Mouse (Mus musculus) gastrocnemius, adult 2 months (tissue): ENCODE measurements around the gene B3galt4. TPM values are rescaled to one million over a fixed set of nuclear protein-coding genes. Genes with fewer than 3 reads are reported as not detected.
A peak's percentile ranks its signal among the peaks of the same experiment; 100 is the strongest.
"Not testable (repeated sequence)": the region's sequence is repeated elsewhere in the genome, so short reads cannot be mapped to it uniquely, and the experiment has no call there.

Source experiments
- DNase-seq: peaks from one replicate; pipeline ENCODE4 v3.0.0; 2022
- H3K27ac ChIP-seq: fragments of 200-600 bp; 2 replicates; pipeline ENCODE4 v1.8.1; 2022; ENCODE audit warnings: mild to moderate bottlenecking
- H3K4me3 ChIP-seq: fragments of 200-600 bp; 2 replicates; pipeline ENCODE4 v1.8.1; 2022; ENCODE audit warnings: mild to moderate bottlenecking, moderate library complexity
- CTCF ChIP-seq: fragments of 200-600 bp; IDR thresholded peaks from 2 replicates; pipeline ENCODE4 v1.8.1; 2022; ENCODE audit warnings: antibody characterized with exemption, mild to moderate bottlenecking, moderate library complexity
- intact Hi-C: fragments of 180-260 bp; cut with DNase I; formaldehyde crosslinking; loops from one replicate; pipeline ENCODE4 v1.15.1; 2025
- total RNA-seq, 2 experiments: library from RNA; stranded (reverse); gene quantifications; 2 replicates each; pipeline ENCODE4 v1.2.3; 2021

The B3galt4 gene
- total RNA-seq, 2 experiments from 2014 or later = 1.3 to 1.4 TPM

GRCm38 (mm10) chr17:33911813-33912414, 39.4 kb downstream of the B3galt4 start:
- Histone ChIP-seq H3K27ac (no peak overlapping the region), H3K4me3 (no peak overlapping the region)
- intact Hi-C loops = no loop called here
- no peak for TF ChIP-seq CTCF
- no peak for DNase-seq

- intact Hi-C loops = no loop called here
- no peak for DNase-seq
- TF ChIP-seq CTCF = no peak
- no peak overlapping the region for H3K4me3 ChIP-seq
- no peak overlapping the region for H3K27ac ChIP-seq
Measured at GRCm38 (mm10) chr17:33911052-33911812, 40.1 kb downstream of the B3galt4 start.

- DNase-seq = no peak
- TF ChIP-seq CTCF = no peak
- H3K27ac ChIP-seq = peak overlapping the region; percentile 97
- intact Hi-C loops = no loop called here
- peak overlapping the region; percentile 92 for H3K4me3 ChIP-seq
Measured at GRCm38 (mm10) chr17:33910346-33911051, 40.8 kb downstream of the B3galt4 start.

GRCm38 (mm10) chr17:33909869-33910250, 41.4 kb downstream of the B3galt4 start:
- DNase-seq = no peak
- intact Hi-C loops = no loop called here
- TF ChIP-seq CTCF = no peak
- H3K27ac ChIP-seq = peak overlapping the region; percentile 97
- H3K4me3 ChIP-seq = peak overlapping the region; percentile 92

GRCm38 (mm10) chr17:33909077-33909868, 42.0 kb downstream of the B3galt4 start, which contains the start of gene Daxx:
TSS of gene Daxx (plus strand) at chr17:33909414.
- peak; percentile 100 for DNase-seq
- intact Hi-C loops = no loop called here

GRCm38 (mm10) chr17:33908331-33909076, 42.8 kb downstream of the B3galt4 start:
- TF ChIP-seq CTCF = no peak
- DNase-seq = peak; percentile 60
- intact Hi-C loops = no loop called here
- peak overlapping the region; percentile 97 for H3K27ac ChIP-seq
- H3K4me3 ChIP-seq = peak overlapping the region; percentile 92

More at GRCm38 (mm10) chr17:33909077-33909868, 42.0 kb downstream of the B3galt4 start, which contains the start of gene Daxx:
- Histone ChIP-seq H3K4me3 (peak within 1 kb of the TSS; percentile 92), H3K27ac (peak within 1 kb of the TSS; percentile 97)
- no peak for TF ChIP-seq CTCF

GRCm38 (mm10) chr17:33904835-33905234, 46.5 kb downstream of the B3galt4 start, which contains the start of gene Platr17:
TSS of gene Platr17 (plus strand) at chr17:33905135.
- H3K4me3 ChIP-seq, DNase-seq, intact Hi-C loops, H3K27ac ChIP-seq: not testable (repeated sequence)

GRCm38 (mm10) chr17:33903911-33904651, 47.2 kb downstream of the B3galt4 start:
- DNase-seq = not testable (repeated sequence)

GRCm38 (mm10) chr17:33902491-33902890, 48.8 kb downstream of the B3galt4 start:
- Histone ChIP-seq H3K27ac (no peak overlapping the region), H3K4me3 (no peak overlapping the region)
- TF ChIP-seq CTCF = no peak
- intact Hi-C loops = no loop called here
- DNase-seq = no peak

More at GRCm38 (mm10) chr17:33903911-33904651, 47.2 kb downstream of the B3galt4 start:
- intact Hi-C loops, H3K4me3 ChIP-seq, H3K27ac ChIP-seq: not testable (repeated sequence)

GRCm38 (mm10) chr17:33902079-33902478, 49.2 kb downstream of the B3galt4 start:
- no peak overlapping the region for H3K27ac ChIP-seq

GRCm38 (mm10) chr17:33901653-33902052, 49.6 kb downstream of the B3galt4 start:
- Histone ChIP-seq H3K4me3 (no peak overlapping the region), H3K27ac (no peak overlapping the region)
- DNase-seq = no peak
- intact Hi-C loops = no loop called here
- TF ChIP-seq CTCF = no peak

More at GRCm38 (mm10) chr17:33902079-33902478, 49.2 kb downstream of the B3galt4 start:
- DNase-seq = no peak
- H3K4me3 ChIP-seq = no peak overlapping the region
- no peak for TF ChIP-seq CTCF
- intact Hi-C loops = no loop called here
